Mouse (Mus musculus): ENCODE data around the gene Dhrs1. TPM values are rescaled to one million over a fixed set of nuclear protein-coding genes. Genes with fewer than 3 reads are reported as not detected.
A peak's percentile ranks its signal among the peaks of the same experiment; 100 is the strongest.

The Dhrs1 gene
- 10 to 100 TPM; 35.4 to 40.2 TPM for total RNA-seq (2021)
- polyA plus RNA-seq (2012; rRNA removed) = 82.9 and 85.8 TPM in 2 replicates
- long read RNA-seq, transcript Dhrs1-201 (9 exons, 1,477 nt) = major isoform, 27 of 29 reads
- long read RNA-seq, partial matches to known transcripts = 0 of 29 reads
- long read RNA-seq, other reads (novel, unspliced or antisense) = 2 of 29 reads

DNA sequence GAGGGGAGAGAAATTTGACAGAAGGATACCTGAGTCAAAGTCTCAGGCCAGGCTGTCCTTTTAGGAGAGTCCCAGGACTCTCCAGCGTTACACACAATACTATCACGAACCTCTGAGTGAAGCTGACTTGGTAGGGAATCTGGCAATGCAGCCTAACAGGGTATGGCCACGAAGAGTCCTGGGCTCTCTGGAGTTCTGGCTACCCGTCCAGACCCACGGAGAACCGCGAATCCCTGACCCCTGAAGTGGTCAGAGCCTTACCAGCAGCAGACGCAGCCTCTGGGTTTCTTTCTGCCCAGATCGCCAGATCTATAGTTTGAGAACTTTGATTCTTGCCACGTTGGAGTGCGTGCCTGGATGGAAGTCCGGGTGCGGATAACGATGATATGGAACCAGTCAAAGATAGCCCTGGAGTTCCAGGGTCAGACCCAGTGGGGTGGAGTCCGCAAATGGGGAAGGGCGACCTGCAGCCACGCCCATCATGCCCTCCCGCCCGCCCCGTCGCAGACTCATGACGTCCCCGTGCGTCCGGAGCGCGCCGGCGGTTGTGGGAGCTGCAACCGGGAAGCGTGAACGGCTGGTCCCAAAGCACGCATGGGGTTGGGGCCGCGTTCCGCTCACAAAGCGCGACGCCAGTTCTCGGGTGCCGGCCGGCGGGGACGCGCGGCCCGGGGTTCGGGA lies at the start of gene Dhrs1, which contains the start of gene Nop9:
Gene Dhrs1 (minus strand): TSS at position 511 of the 681 bp plus-strand sequence.
Gene Nop9 (plus strand): TSS at position 514 of the 681 bp plus-strand sequence.
- Histone ChIP-seq H3K36me3 (ENCODE audit: control insufficient read depth, insufficient read depth, low read length) (no peaks in the 10 kb centered on the region), H3K79me2 (replicated peaks; ENCODE audit: control insufficient read depth, insufficient read depth, low read length) (no peaks in the 10 kb centered on the region), H3K4me1 (ENCODE audit: control insufficient read depth, insufficient read depth, low read length) (peaks cover 4% of the 10 kb centered on the region), H3K4me3 (peak within 1 kb of the TSS; percentile 89), H3K27ac (peak within 1 kb of the TSS; percentile 85), H3K27me3 (ENCODE audit: control insufficient read depth, insufficient read depth, low read length) (no peaks in the 10 kb centered on the region), H3K9ac (ENCODE audit: low read depth, low read length) (peak within 1 kb of the TSS; percentile 82)
- TF ChIP-seq POLR2A (IDR thresholded peaks at IDR 0.05; ENCODE audit: insufficient read depth, low read depth, low read length) = peak; percentile 81
- TF ChIP-seq CTCF (IDR thresholded peaks at IDR 0.05) = peak; percentile 31
- 0 out of 2 replicates have a peak, but pooled peaks have one; percentile 18 for TF ChIP-seq EP300 (IDR thresholded peaks at IDR 0.05; ENCODE audit: insufficient read depth, low read depth, low read length)
- intact Hi-C loops (cut with DNase I) = loop anchor here (2.0 kb wide), 1 partner anchor 117 kb away; no protein-coding TSS in a partner anchor
- WGBS = under 1% methylated on average over 48 of the region's 48 CpGs
- DNase-seq = peak; percentile 91 to 92

DNA sequence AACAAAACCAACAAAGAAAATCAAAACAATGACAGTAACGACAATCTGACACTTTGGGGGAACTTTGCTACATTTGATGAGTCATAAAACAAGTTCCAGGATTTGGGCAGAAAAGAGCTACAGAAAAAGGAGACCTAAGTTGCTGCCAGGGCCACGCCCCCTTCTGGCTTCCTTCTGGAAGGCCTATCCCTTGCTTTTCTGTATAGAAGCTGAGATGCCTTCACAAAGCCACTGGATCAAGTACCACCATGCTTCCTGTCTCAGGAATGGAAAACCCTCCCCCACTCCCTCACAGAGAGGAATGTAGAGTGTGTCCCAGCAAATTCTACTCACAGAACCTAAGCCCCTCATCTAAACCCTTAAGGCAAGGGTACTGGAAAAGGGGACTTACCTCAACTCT lies 48.5 kb upstream of the Dhrs1 start:
- no peaks in the 10 kb centered on the region for H3K27me3 ChIP-seq (ENCODE audit: control insufficient read depth, insufficient read depth, low read length)
- DNase-seq = peak; percentile 26 to 33
- intact Hi-C loops (cut with DNase I) = no loop called here
- no peak overlapping the region for H3K4me3 ChIP-seq
- TF ChIP-seq EP300 (IDR thresholded peaks at IDR 0.05; ENCODE audit: insufficient read depth, low read depth, low read length) = no peak
- no peak overlapping the region; the same call in 1 of the 2 replicates for H3K27ac ChIP-seq
- peaks cover 3% of the 10 kb centered on the region; the same call in 1 of the 2 replicates for H3K4me1 ChIP-seq (ENCODE audit: control insufficient read depth, insufficient read depth, low read length)
- H3K79me2 ChIP-seq (replicated peaks; ENCODE audit: control insufficient read depth, insufficient read depth, low read length) = no peaks in the 10 kb centered on the region
- no peaks in the 10 kb centered on the region for H3K36me3 ChIP-seq (ENCODE audit: control insufficient read depth, insufficient read depth, low read length)
- H3K9ac ChIP-seq (ENCODE audit: low read depth, low read length) = no peak overlapping the region
- WGBS = 58% methylated on average over 2 of the region's 2 CpGs

DNA sequence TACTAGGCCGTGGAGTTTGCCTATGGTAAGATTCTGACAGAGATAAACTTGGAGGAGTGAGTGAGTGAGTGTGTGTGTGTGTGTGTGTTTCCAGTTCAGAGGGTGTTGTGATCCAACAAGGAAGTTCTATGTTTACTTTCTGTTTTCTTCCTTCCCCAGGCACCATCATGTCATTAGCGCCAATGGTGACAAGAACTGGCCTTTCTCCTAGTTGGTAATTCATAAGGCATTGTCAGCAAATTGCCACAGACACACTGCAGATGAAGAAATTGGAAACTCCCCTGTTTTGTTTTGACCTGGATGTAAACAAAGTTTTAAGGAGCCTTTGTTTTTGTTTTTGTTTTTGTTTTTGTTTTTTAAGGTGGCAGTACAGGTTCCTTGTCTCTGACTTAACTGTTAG lies 48.0 kb upstream of the Dhrs1 start:
- TF ChIP-seq POLR2A (IDR thresholded peaks at IDR 0.05; ENCODE audit: insufficient read depth, low read depth, low read length) (no peak), CTCF (IDR thresholded peaks at IDR 0.05) (no peak), EP300 (IDR thresholded peaks at IDR 0.05; ENCODE audit: insufficient read depth, low read depth, low read length) (no peak)
- WGBS = 48% methylated on average over 2 of the region's 2 CpGs
- no peak overlapping the region for H3K4me3 ChIP-seq
- no peak for DNase-seq
- intact Hi-C loops (cut with DNase I) = no loop called here
- H3K36me3 ChIP-seq (ENCODE audit: control insufficient read depth, insufficient read depth, low read length) = no peaks in the 10 kb centered on the region
- H3K27ac ChIP-seq = no peak overlapping the region
- H3K9ac ChIP-seq (ENCODE audit: low read depth, low read length) = no peak overlapping the region
- no peaks in the 10 kb centered on the region for H3K79me2 ChIP-seq (replicated peaks; ENCODE audit: control insufficient read depth, insufficient read depth, low read length)
- H3K27me3 ChIP-seq (ENCODE audit: control insufficient read depth, insufficient read depth, low read length) = no peaks in the 10 kb centered on the region
- peaks cover 3% of the 10 kb centered on the region for H3K4me1 ChIP-seq (ENCODE audit: control insufficient read depth, insufficient read depth, low read length)

DNA sequence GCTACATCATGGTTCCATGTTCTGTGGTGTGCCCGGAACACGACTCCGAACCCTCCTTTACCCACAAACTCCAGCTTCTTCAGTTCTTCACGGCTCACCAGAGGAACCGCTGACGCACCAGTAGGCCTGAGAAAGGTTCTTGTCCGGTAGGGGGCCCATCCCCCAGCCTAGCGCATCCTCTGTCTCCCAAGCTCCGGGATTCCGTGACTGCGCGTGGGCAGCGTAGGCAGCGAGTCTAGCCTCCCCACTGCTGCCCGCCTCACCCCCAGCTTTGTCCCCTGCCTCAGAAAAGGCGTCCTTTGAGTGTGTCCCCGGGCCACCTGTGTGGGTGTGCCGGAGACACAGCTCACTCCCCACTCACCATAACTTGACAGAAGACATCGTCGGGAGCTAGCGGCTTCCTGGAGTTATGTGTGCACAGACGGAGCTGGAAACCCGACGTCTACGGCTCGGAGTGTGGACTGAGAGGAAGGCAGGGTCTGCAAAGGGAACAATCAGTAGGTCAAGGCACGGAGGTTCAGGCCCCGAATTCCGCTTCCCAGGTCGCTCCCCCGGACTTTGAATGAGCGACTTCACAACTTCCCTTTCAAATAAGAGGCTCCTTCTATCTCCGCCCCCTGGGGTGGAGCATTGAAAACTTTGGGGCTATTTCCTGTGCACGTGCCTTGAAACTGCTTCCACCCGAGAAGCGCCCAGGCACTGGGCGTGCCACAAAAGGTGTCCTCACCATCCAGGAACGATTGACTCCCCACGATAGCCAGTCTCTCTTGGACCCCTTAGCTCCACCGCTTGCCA lies 43.0 kb upstream of the Dhrs1 start, which contains the start of gene Ripk3:
Gene Ripk3 (minus strand): TSS at position 610 of the 795 bp plus-strand sequence.
- 6% methylated on average over 40 of the region's 40 CpGs for WGBS
- peak within 1 kb of the TSS; percentile 51 for H3K4me3 ChIP-seq
- H3K36me3 ChIP-seq (ENCODE audit: control insufficient read depth, insufficient read depth, low read length) = no peaks in the 10 kb centered on the region
- DNase-seq = peak; percentile 68 to 76
- no peaks in the 10 kb centered on the region for H3K79me2 ChIP-seq (replicated peaks; ENCODE audit: control insufficient read depth, insufficient read depth, low read length)
- peak within 1 kb of the TSS; percentile 26; the same call in 1 of the 2 replicates for H3K27ac ChIP-seq
- peak; percentile 38; the same call in 1 of the 2 replicates for TF ChIP-seq POLR2A (IDR thresholded peaks at IDR 0.05; ENCODE audit: insufficient read depth, low read depth, low read length)
- peak; percentile 15; the same call in 1 of the 2 replicates for TF ChIP-seq CTCF (IDR thresholded peaks at IDR 0.05)
- TF ChIP-seq EP300 (IDR thresholded peaks at IDR 0.05; ENCODE audit: insufficient read depth, low read depth, low read length) = no peak
- intact Hi-C loops (cut with DNase I) = no loop called here
- no peaks in the 10 kb centered on the region; the same call in none of the 2 replicates for H3K4me1 ChIP-seq (ENCODE audit: control insufficient read depth, insufficient read depth, low read length)
- H3K9ac ChIP-seq (ENCODE audit: low read depth, low read length) = peak within 1 kb of the TSS; percentile 50
- H3K27me3 ChIP-seq (ENCODE audit: control insufficient read depth, insufficient read depth, low read length) = no peaks in the 10 kb centered on the region

DNA sequence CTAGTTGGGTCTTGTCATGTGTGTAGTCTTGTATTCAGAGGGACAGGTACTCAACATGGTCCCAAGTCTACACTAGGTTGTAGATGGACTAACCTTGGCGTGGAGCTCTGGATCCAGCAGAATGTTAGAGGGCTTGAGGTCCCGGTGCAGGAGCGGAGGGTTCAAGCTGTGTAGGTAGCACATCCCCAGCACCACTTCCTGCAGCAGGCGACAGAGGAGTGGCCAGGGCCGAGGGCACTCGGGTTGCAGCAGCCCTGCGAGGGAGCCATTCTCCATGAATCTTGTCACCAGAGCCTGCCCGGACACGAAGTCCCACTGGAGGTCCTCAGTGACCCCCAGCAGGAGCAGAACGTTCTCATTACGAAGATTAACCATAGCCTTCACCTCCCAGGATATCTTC lies 42.2 kb upstream of the Dhrs1 start:
- intact Hi-C loops (cut with DNase I) = no loop called here
- no peak overlapping the region for H3K9ac ChIP-seq (ENCODE audit: low read depth, low read length)
- H3K4me1 ChIP-seq (ENCODE audit: control insufficient read depth, insufficient read depth, low read length) = no peaks in the 10 kb centered on the region; the same call in none of the 2 replicates
- no peak for TF ChIP-seq POLR2A (IDR thresholded peaks at IDR 0.05; ENCODE audit: insufficient read depth, low read depth, low read length)
- no peak for TF ChIP-seq CTCF (IDR thresholded peaks at IDR 0.05)
- TF ChIP-seq EP300 (IDR thresholded peaks at IDR 0.05; ENCODE audit: insufficient read depth, low read depth, low read length) = no peak
- no peaks in the 10 kb centered on the region for H3K27me3 ChIP-seq (ENCODE audit: control insufficient read depth, insufficient read depth, low read length)
- H3K79me2 ChIP-seq (replicated peaks; ENCODE audit: control insufficient read depth, insufficient read depth, low read length) = no peaks in the 10 kb centered on the region
- no peaks in the 10 kb centered on the region for H3K36me3 ChIP-seq (ENCODE audit: control insufficient read depth, insufficient read depth, low read length)
- no peak overlapping the region for H3K27ac ChIP-seq
- DNase-seq = peak in 1 of 2 experiments; percentile 19
- WGBS = 43% methylated on average over 11 of the region's 11 CpGs
- H3K4me3 ChIP-seq = no peak overlapping the region

Data from heart, adult 2 months (tissue).